ENCODE assay signal across 9 mouse cellular contexts in genomic region chr12:76957688-76958087, GRCm38 (mm10). TPM values are rescaled to one million over a fixed set of nuclear protein-coding genes. Genes with fewer than 3 reads are reported as not detected.
DNase-seq lines count a peak whose midpoint lies in the region; ATAC-seq and TF ChIP-seq lines count a peak whose summit lies in the region.
"Had no signal": no experiment of that assay in that cellular context is flagged by ENCODE, and none has a peak within 500 bp of the region (broad histone marks: within the 10 kb centered on the region; RNA-seq: fewer than 3 reads in every experiment).

No protein-coding gene starts in this region.

- WGBS in kidney, adult 2 months = 19% methylated on average over 5 of the region's 5 CpGs
- 66% methylated on average over 5 of the region's 5 CpGs for WGBS in kidney, embryonic 15.5 days
- 31% methylated on average over 5 of the region's 5 CpGs for WGBS in liver, embryonic 12.5 days (ENCODE audit: insufficient replicate concordance)
- WGBS in small intestine, adult 2 months = 5% methylated on average over 5 of the region's 5 CpGs

- H3K4me1 ChIP-seq in kidney, adult 2 months (ENCODE audit: control insufficient read depth, insufficient read depth, low read length) = peaks cover 33% of the 10 kb centered on the region
- H3K4me1 ChIP-seq in kidney, embryonic 15.5 days = peaks cover 29% of the 10 kb centered on the region
- H3K4me1 ChIP-seq in MEL (ENCODE audit: control insufficient read depth in 1 of 2, insufficient read depth in 2 of 2, low read length in 2 of 2) = peaks cover 6 to 22% of the 10 kb centered on the region in 2 experiments; a peak in 3 of 4 replicates
- peaks cover 72% of the 10 kb centered on the region for H3K4me1 ChIP-seq in liver, embryonic 12.5 days
- H3K4me1 ChIP-seq in small intestine, adult 2 months (ENCODE audit: control insufficient read depth, insufficient read depth, insufficient read length, low read length) = peaks cover 19% of the 10 kb centered on the region; the same call in 1 of the 2 replicates

- H3K4me3 ChIP-seq in kidney, adult 2 months (ENCODE audit: insufficient read depth, low read depth, low read length) = no peak overlapping the region
- H3K4me3 ChIP-seq in kidney, embryonic 15.5 days (replicated peaks) = no peak overlapping the region
- peak overlapping the region; percentile 37 to 66 for H3K4me3 ChIP-seq in MEL (ENCODE audit: control insufficient read depth in 1 of 2, insufficient read depth in 1 of 2, low read depth in 2 of 2, low read length in 2 of 2)
- peak overlapping the region; percentile 38 for H3K4me3 ChIP-seq in liver, embryonic 12.5 days
- no peak overlapping the region for H3K4me3 ChIP-seq in small intestine, adult 2 months (ENCODE audit: low read depth, low read length)
- H3K4me3 ChIP-seq: hindbrain, embryonic 15.5 days had no signal

- H3K27me3 ChIP-seq in kidney, adult 2 months (replicated peaks; ENCODE audit: control insufficient read depth, insufficient read depth, low read length) = no peaks in the 10 kb centered on the region
- no peaks in the 10 kb centered on the region for H3K27me3 ChIP-seq in kidney, embryonic 15.5 days
- H3K27me3 ChIP-seq in MEL (ENCODE audit: control insufficient read depth in 1 of 2, insufficient read depth in 2 of 2, low read length in 2 of 2) = no peaks in the 10 kb centered on the region
- no peaks in the 10 kb centered on the region for H3K27me3 ChIP-seq in liver, embryonic 12.5 days (replicated peaks)
- no peaks in the 10 kb centered on the region for H3K27me3 ChIP-seq in small intestine, adult 2 months (ENCODE audit: control insufficient read depth, insufficient read depth, low read length)
- H3K27me3 ChIP-seq: hindbrain, embryonic 15.5 days had no signal

- ATAC-seq in kidney, embryonic 15.5 days (replicated peaks; ENCODE audit: low FRiP score) = no peak
- ATAC-seq in liver, embryonic 12.5 days = no peak

- H3K36me3 ChIP-seq in kidney, adult 2 months (ENCODE audit: control insufficient read depth, insufficient read depth, low read length) = no peaks in the 10 kb centered on the region
- peaks cover 65% of the 10 kb centered on the region for H3K36me3 ChIP-seq in kidney, embryonic 15.5 days
- H3K36me3 ChIP-seq in MEL (ENCODE audit: control insufficient read depth in 1 of 2, insufficient read depth in 2 of 2, low read length in 2 of 2) = peaks cover 22 to 43% of the 10 kb centered on the region in 2 experiments
- peaks cover 76% of the 10 kb centered on the region for H3K36me3 ChIP-seq in liver, embryonic 12.5 days
- peaks cover 58% of the 10 kb centered on the region for H3K36me3 ChIP-seq in small intestine, adult 2 months (ENCODE audit: control insufficient read depth, insufficient read depth, low read length)

- TF ChIP-seq CTCF in kidney, adult 2 months (conservative IDR thresholded peaks at IDR 0.05; ENCODE audit: insufficient read depth, insufficient read length, low read depth, low read length) = no peak
- no peak for TF ChIP-seq CTCF in MEL (IDR thresholded peaks at IDR 0.05 in 2 of 3, conservative IDR thresholded peaks at IDR 0.05 in 1 of 3; ENCODE audit: control insufficient read depth in 1 of 3, insufficient read depth in 1 of 3, low read depth in 2 of 3, low read length in 3 of 3, poor library complexity in 1 of 3, severe bottlenecking in 1 of 3)
- TF ChIP-seq CTCF in small intestine, adult 2 months (IDR thresholded peaks at IDR 0.05; ENCODE audit: extremely low read depth, insufficient read length, insufficient replicate concordance, low read depth, low read length) = no peak

- no peak for TF ChIP-seq RAD21 in MEL (IDR thresholded peaks at IDR 0.05; ENCODE audit: low read depth, low read length)

- no peaks in the 10 kb centered on the region for H3K9me3 ChIP-seq in kidney, embryonic 15.5 days (replicated peaks)
- no peaks in the 10 kb centered on the region for H3K9me3 ChIP-seq in MEL (replicated peaks; ENCODE audit: insufficient read depth, low read length)
- no peaks in the 10 kb centered on the region for H3K9me3 ChIP-seq in liver, embryonic 12.5 days (replicated peaks)
- H3K9me3 ChIP-seq: hindbrain, embryonic 15.5 days had no signal

- H3K4me2 ChIP-seq in kidney, embryonic 15.5 days = no peak overlapping the region
- peak overlapping the region; percentile 64 for H3K4me2 ChIP-seq in liver, embryonic 12.5 days
- H3K4me2 ChIP-seq: hindbrain, embryonic 15.5 days had no signal

- 0 out of 4 replicates have a peak, but pooled peaks of 1 of the 2 experiments have one; percentile 12 for TF ChIP-seq EP300 in MEL (IDR thresholded peaks at IDR 0.05; ENCODE audit: low read depth in 1 of 2, low read length in 2 of 2)

- H3K27ac ChIP-seq in kidney, adult 2 months (ENCODE audit: insufficient read depth, low read depth, low read length) = peak overlapping the region; percentile 62; the same call in 1 of the 2 replicates
- no peak overlapping the region for H3K27ac ChIP-seq in kidney, embryonic 15.5 days
- H3K27ac ChIP-seq in MEL (ENCODE audit: control insufficient read depth, low read depth, low read length) = peak overlapping the region; percentile 26
- peak overlapping the region; percentile 37; the same call in 1 of the 2 replicates for H3K27ac ChIP-seq in liver, embryonic 12.5 days
- H3K27ac ChIP-seq in small intestine, adult 2 months (ENCODE audit: insufficient read depth, low read depth, low read length) = peak overlapping the region; percentile 91
- H3K27ac ChIP-seq: hindbrain, embryonic 15.5 days had no signal

- H3K9ac ChIP-seq in kidney, embryonic 15.5 days = no peak overlapping the region
- H3K9ac ChIP-seq in MEL (ENCODE audit: control insufficient read depth, low read depth, low read length, poor library complexity, severe bottlenecking) = peak overlapping the region; percentile 51
- H3K9ac ChIP-seq in liver, embryonic 12.5 days = peak overlapping the region; percentile 55
- H3K9ac ChIP-seq: hindbrain, embryonic 15.5 days had no signal

- DNase-seq in kidney, adult 2 months = peak; percentile 52
- DNase-seq in MEL (ENCODE audit: low read depth, low spot score) = peak; percentile 81
- DNase-seq in ovary, postnatal 14 days (ENCODE audit: low spot score) = no peak
- no peak for DNase-seq in layer of hippocampus, adult 11-12 months (ENCODE audit: low spot score)
- no peak for DNase-seq in cerebellum, postnatal 14 days

- TF ChIP-seq POLR2A in kidney, adult 2 months (IDR thresholded peaks at IDR 0.05; ENCODE audit: low read depth, low read length) = no peak
- TF ChIP-seq POLR2A in MEL (IDR thresholded peaks at IDR 0.05; ENCODE audit: control insufficient read depth in 1 of 2, insufficient read depth in 1 of 2, low read depth in 1 of 2, low read length in 2 of 2, poor library complexity in 1 of 2) = no peak
- TF ChIP-seq POLR2A in small intestine, adult 2 months (IDR thresholded peaks at IDR 0.05; ENCODE audit: low read depth, low read length) = no peak

- peaks cover 62% of the 10 kb centered on the region for H3K79me2 ChIP-seq in MEL (ENCODE audit: control insufficient read depth, insufficient read depth, low read length, poor library complexity)

TF ChIP-seq in MEL, 35 proteins besides CTCF, POLR2A, EP300 and RAD21:
- TF ChIP-seq ELF1 (IDR thresholded peaks at IDR 0.05; ENCODE audit: low read depth, low read length) = peak; percentile 58; the same call in 1 of the 2 replicates
- TF ChIP-seq SIN3A (IDR thresholded peaks at IDR 0.05; ENCODE audit: low read length) = 0 out of 2 replicates have a peak, but pooled peaks have one; percentile 40
- TF ChIP-seq E2F4 (IDR thresholded peaks at IDR 0.05; ENCODE audit: borderline replicate concordance, low read depth, low read length) = no peak
- no peak for TF ChIP-seq POLR2AphosphoS2 (IDR thresholded peaks at IDR 0.05; ENCODE audit: low read length)
- peak; percentile 52; the same call in 1 of the 2 replicates for TF ChIP-seq MXI1 (IDR thresholded peaks at IDR 0.05; ENCODE audit: low read depth, low read length)
- TF ChIP-seq MYC (IDR thresholded peaks at IDR 0.05; ENCODE audit: low read depth, low read length) = peak; percentile 52; the same call in 1 of the 2 replicates
- TF ChIP-seq ZNF384 (IDR thresholded peaks at IDR 0.05; ENCODE audit: low read depth, low read length) = no peak

RNA-seq across cellular contexts. Expression of gene Max, which starts 4.3 kb away (rescaled TPM):
- polyA plus RNA-seq in kidney, adult 2 months (2012; rRNA removed) = 33.8 and 42.7 TPM in 2 replicates
- 16.6 and 19.9 TPM in 2 replicates for polyA plus RNA-seq in kidney, embryonic 15.5 days (2015; fragmentation: Nextera tagmentation; extraction: Ambion mirVana)
- 44.9 and 48.2 TPM in 2 replicates for total RNA-seq in MEL (2012; rRNA removed)
- 100 to 1,000 TPM; 164 to 356 TPM for polyA plus RNA-seq in MEL (2012; ENCODE audit: insufficient read depth in 1 of 2, insufficient read length in 2 of 2, low read depth in 1 of 2, low replicate concordance in 2 of 2, missing spikeins in 1 of 2)
- polyA plus RNA-seq in liver, embryonic 12.5 days (2016; fragmentation: Nextera tagmentation; extraction: Ambion mirVana) = 10.7 and 12.6 TPM in 2 replicates
- polyA plus RNA-seq in small intestine, adult 2 months (2012; rRNA removed) = 34.6 and 99.1 TPM in 2 replicates

Comparison
In these comparisons a context has a peak if more than half of its experiments do, and no peak if none do; other contexts are left out.
1. DNase-seq: peak in kidney, adult 2 months (single experiment) and MEL (single experiment); none in ovary, postnatal 14 days (single experiment), layer of hippocampus, adult 11-12 months (single experiment) and cerebellum, postnatal 14 days (0 of 2).
2. H3K4me3 ChIP-seq: peak in MEL (2 of 2) and liver, embryonic 12.5 days (single experiment); none in kidney, adult 2 months (single experiment), kidney, embryonic 15.5 days (single experiment) and small intestine, adult 2 months (single experiment).